In the genomic region with DNA sequence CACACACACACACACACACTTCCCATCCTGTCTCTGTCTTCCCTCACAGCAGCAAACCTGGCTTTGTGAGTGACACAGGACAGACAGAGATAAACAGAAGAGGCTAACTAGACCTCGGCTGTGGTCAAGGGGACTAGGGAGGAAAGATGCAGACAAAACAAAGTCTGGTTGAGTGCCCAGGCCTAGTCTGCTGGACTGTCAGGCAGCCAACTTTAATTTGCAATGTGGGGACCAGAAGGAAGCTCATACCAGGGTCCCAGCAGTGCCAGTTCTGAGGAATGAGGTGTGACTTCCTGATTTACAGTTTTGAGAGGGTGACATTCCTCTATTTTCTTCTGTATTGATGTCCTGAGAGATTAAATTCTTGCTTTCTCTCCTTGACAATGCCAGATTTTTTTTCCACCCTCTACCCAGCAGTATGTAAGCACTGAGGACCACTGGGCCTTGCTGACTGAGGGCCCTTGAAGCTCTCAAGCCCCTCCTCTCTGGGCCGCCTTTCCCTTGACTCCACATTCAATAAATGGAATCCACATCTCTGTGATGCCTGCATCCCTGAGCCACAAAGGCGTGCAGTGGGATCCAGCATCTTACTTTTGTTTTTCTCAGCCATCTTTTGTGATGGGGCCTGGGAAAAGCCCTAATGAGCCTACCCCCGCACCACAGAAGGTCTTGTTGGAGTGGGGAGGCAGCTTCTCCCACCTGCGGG, we compare ENCODE assay signal across 8 mouse cellular contexts.
A peak's percentile ranks its signal among the peaks of the same experiment; 100 is the strongest.
DNase-seq lines count a peak whose midpoint lies in the region; ATAC-seq and TF ChIP-seq lines count a peak whose summit lies in the region.

No protein-coding gene starts in this region.

- no peak for ATAC-seq in heart, embryonic 11.5 days (replicated peaks; ENCODE audit: insufficient number of reproducible peaks, low FRiP score, low TSS enrichment)
- ATAC-seq in forebrain, embryonic 11.5 days (replicated peaks; ENCODE audit: low FRiP score) = peak; percentile 90
- ATAC-seq in hindbrain, postnatal 0 days = peak; percentile 72

- 36% methylated on average over 5 of the region's 5 CpGs for WGBS in heart, embryonic 11.5 days (ENCODE audit: insufficient replicate concordance)
- 9% methylated on average over 5 of the region's 5 CpGs for WGBS in forebrain, embryonic 11.5 days
- 11% methylated on average over 5 of the region's 5 CpGs for whole genome bisulfite sequencing in hindbrain, postnatal 0 days

- no peak for DNase-seq in heart, adult 9 months (ENCODE audit: low spot score in 2 of 2)
- DNase-seq in forebrain, embryonic 11.5 days (ENCODE audit: low spot score) = peak; percentile 70
- peak; percentile 49 for DNase-seq in hindbrain, postnatal 0 days (ENCODE audit: low spot score)
- DNase-seq in neural tube, embryonic 10.5 days (ENCODE audit: extremely low spot score, low spot score) = peak; percentile 27
- no peak for DNase-seq in testis, postnatal 10 days (ENCODE audit: low spot score)
- DNase-seq in layer of hippocampus, postnatal 10 days (ENCODE audit: low spot score in 2 of 2) = no peak
- no peak for DNase-seq in thymus, postnatal 36 days

- H3K4me1 ChIP-seq in heart, embryonic 11.5 days (ENCODE audit: control insufficient read depth, insufficient read depth, low read length) = peaks cover 24% of the 10 kb centered on the region
- H3K4me1 ChIP-seq in forebrain, embryonic 11.5 days (replicated peaks; ENCODE audit: control insufficient read depth, insufficient read depth, low read length) = peaks cover 8% of the 10 kb centered on the region
- H3K4me1 ChIP-seq in hindbrain, postnatal 0 days (ENCODE audit: insufficient read depth, low read length) = no peaks in the 10 kb centered on the region

- TF ChIP-seq CTCF in hindbrain, postnatal 0 days (IDR thresholded peaks at IDR 0.05; ENCODE audit: low read depth) = no peak

- no peaks in the 10 kb centered on the region for H3K27me3 ChIP-seq in heart, embryonic 11.5 days (ENCODE audit: control insufficient read depth, insufficient read depth, low read length)
- H3K27me3 ChIP-seq in forebrain, embryonic 11.5 days (ENCODE audit: control insufficient read depth, insufficient read depth, low read length) = no peaks in the 10 kb centered on the region
- H3K27me3 ChIP-seq in hindbrain, postnatal 0 days (ENCODE audit: insufficient read depth, low read length) = no peaks in the 10 kb centered on the region

- H3K4me2 ChIP-seq in heart, embryonic 11.5 days = no peak overlapping the region
- H3K4me2 ChIP-seq in forebrain, embryonic 11.5 days (ENCODE audit: low read depth, low read length, severe bottlenecking) = peak overlapping the region; percentile 37; the same call in 1 of the 2 replicates
- no peak overlapping the region for H3K4me2 ChIP-seq in hindbrain, postnatal 0 days (ENCODE audit: low read depth, low read length)

- peak overlapping the region; percentile 24; the same call in 1 of the 2 replicates for H3K27ac ChIP-seq in heart, embryonic 11.5 days (ENCODE audit: low read depth, low read length)
- peak overlapping the region; percentile 85 for H3K27ac ChIP-seq in forebrain, embryonic 11.5 days (ENCODE audit: low read depth, low read length)
- H3K27ac ChIP-seq in hindbrain, postnatal 0 days = peak overlapping the region; percentile 61

- H3K4me3 ChIP-seq in heart, embryonic 11.5 days (ENCODE audit: low read depth, low read length) = no peak overlapping the region
- no peak overlapping the region for H3K4me3 ChIP-seq in forebrain, embryonic 11.5 days (ENCODE audit: low read depth, low read length)
- no peak overlapping the region for H3K4me3 ChIP-seq in hindbrain, postnatal 0 days (ENCODE audit: low read length)

- no peak overlapping the region for H3K9ac ChIP-seq in heart, embryonic 11.5 days (ENCODE audit: low read depth, low read length)
- H3K9ac ChIP-seq in forebrain, embryonic 11.5 days (ENCODE audit: low read length) = peak overlapping the region; percentile 44
- H3K9ac ChIP-seq in hindbrain, postnatal 0 days (replicated peaks; ENCODE audit: low read length) = no peak overlapping the region

- no peaks in the 10 kb centered on the region for H3K9me3 ChIP-seq in heart, embryonic 11.5 days (replicated peaks; ENCODE audit: control insufficient read depth, low read length)
- H3K9me3 ChIP-seq in forebrain, embryonic 11.5 days (ENCODE audit: control insufficient read depth, low read length) = no peaks in the 10 kb centered on the region
- H3K9me3 ChIP-seq in hindbrain, postnatal 0 days (ENCODE audit: low read length) = no peaks in the 10 kb centered on the region

- H3K36me3 ChIP-seq in heart, embryonic 11.5 days (ENCODE audit: control insufficient read depth, insufficient read depth, low read length) = no peaks in the 10 kb centered on the region
- no peaks in the 10 kb centered on the region for H3K36me3 ChIP-seq in forebrain, embryonic 11.5 days (ENCODE audit: control insufficient read depth, insufficient read depth, low read length)
- H3K36me3 ChIP-seq in hindbrain, postnatal 0 days (ENCODE audit: insufficient read depth, low read length) = no peaks in the 10 kb centered on the region

Comparison
In these comparisons a context has a peak if more than half of its experiments do, and no peak if none do; other contexts are left out.
1. H3K27ac ChIP-seq: peak in every context shown above with its lines; median percentile 85 in forebrain, embryonic 11.5 days; 61 in hindbrain, postnatal 0 days; 24 in heart, embryonic 11.5 days.
2. DNase-seq: peak in forebrain, embryonic 11.5 days (single experiment), hindbrain, postnatal 0 days (single experiment) and neural tube, embryonic 10.5 days (single experiment); none in heart, adult 9 months (0 of 2), testis, postnatal 10 days (single experiment), layer of hippocampus, postnatal 10 days (0 of 2) and thymus, postnatal 36 days (0 of 2).